Mouse (Mus musculus): ENCODE measurements around the gene Scaper. TPM values are rescaled to one million over a fixed set of nuclear protein-coding genes. Genes with fewer than 3 reads are reported as not detected.

Scaper gene
- polyA plus RNA-seq, 1 experiment from 2014 or later, result 48.9 TPM

DNA sequence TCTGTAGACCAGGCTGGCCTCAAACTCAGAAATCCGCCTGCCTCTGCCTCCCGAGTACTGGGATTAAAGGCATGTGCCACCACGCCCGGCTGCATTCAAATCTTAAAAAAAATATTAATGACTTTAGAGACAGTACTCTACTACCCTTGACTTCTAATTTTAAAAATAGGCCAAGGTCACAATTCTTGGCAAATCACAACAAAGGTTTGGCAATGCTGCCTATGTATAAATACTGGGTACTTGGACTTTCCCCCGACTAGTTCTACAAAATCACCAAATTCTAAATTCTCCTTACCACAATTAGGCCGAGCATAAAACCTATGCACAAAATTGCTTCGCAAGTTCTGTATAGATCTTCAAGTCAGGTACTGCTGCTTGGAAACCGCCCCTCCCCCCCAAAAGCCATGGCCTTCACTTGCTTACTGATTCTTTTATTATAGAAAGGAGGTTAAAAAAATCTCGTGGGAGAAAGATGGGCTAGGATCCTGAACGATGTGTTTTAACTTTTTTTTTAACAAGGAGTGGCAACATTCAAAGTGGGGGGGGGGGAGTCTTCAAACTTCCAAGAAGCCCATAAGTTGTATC, 427.2 kb downstream of the Scaper start:
- Histone ChIP-seq H3K4me3 (replicated peaks; ENCODE audit: low read depth, low read length) (peak overlapping the region; percentile 86; the same call in 1 of the 2 replicates), H3K9me3 (ENCODE audit: control insufficient read depth, low read length) (no peaks in the 10 kb centered on the region), H3K9ac (replicated peaks; ENCODE audit: low read length) (no peak overlapping the region), H3K27me3 (ENCODE audit: control insufficient read depth, insufficient read depth, low read length) (peaks cover 12% of the 10 kb centered on the region; the same call in 1 of the 2 replicates), H3K27ac (replicated peaks; ENCODE audit: low read depth, low read length) (no peak overlapping the region), H3K36me3 (ENCODE audit: control insufficient read depth, insufficient read depth, low read length) (no peaks in the 10 kb centered on the region), H3K4me1 (ENCODE audit: control insufficient read depth, insufficient read depth, low read length) (no peaks in the 10 kb centered on the region), H3K4me2 (ENCODE audit: low read length) (peak overlapping the region; percentile 95)
- 81% methylated on average over 10 of the region's 10 CpGs for whole genome bisulfite sequencing
- ATAC-seq (ENCODE audit: low FRiP score, low TSS enrichment) (no peak), DNase-seq (no peak)

DNA sequence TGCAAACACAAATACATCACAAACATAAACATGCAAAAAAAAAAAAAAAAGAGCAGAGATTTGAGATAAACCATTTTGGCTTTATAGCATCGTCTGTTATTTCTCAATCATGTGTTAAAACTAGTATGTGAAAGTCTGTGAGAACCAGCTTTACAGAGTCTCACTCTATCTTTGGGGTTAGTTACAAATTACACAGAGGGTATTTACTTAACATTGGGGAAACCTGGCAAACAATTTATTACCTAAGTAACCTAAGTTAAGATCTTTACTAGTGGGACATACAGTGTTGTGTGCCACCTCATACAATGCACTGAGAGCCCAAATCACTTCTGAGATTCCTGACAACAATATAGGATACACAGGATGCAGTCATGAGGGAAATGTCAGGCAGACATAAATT, 428.2 kb downstream of the Scaper start:
- WGBS, result 93% methylated on average over 1 of the region's 1 CpGs
- ATAC-seq (ENCODE audit: low FRiP score, low TSS enrichment) (no peak), DNase-seq (no peak)
- Histone ChIP-seq H3K27me3 (ENCODE audit: control insufficient read depth, insufficient read depth, low read length) (peaks cover 12% of the 10 kb centered on the region; the same call in 1 of the 2 replicates), H3K9me3 (ENCODE audit: control insufficient read depth, low read length) (no peaks in the 10 kb centered on the region), H3K36me3 (ENCODE audit: control insufficient read depth, insufficient read depth, low read length) (no peaks in the 10 kb centered on the region), H3K9ac (replicated peaks; ENCODE audit: low read length) (no peak overlapping the region), H3K4me1 (ENCODE audit: control insufficient read depth, insufficient read depth, low read length) (no peaks in the 10 kb centered on the region), H3K27ac (replicated peaks; ENCODE audit: low read depth, low read length) (no peak overlapping the region), H3K4me2 (ENCODE audit: low read length) (no peak overlapping the region), H3K4me3 (replicated peaks; ENCODE audit: low read depth, low read length) (no peak overlapping the region)

DNA sequence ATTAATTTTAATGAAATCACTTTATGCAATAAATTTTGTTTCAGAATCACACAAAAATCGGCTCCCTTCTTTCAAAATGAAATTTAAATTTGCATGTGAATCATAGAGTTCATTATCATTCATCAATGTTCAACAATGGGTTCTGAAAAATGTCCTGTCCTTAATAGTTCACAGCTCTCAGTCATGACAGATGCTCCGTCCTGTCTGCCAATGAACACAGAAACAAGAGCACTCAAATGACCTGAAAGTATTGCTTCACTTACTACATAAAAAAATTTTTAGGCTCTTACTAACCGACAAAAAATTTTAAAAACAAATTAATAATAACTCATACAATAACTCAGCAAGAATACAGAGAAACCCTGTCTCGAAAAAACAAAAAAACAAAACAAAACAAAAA, 429.2 kb downstream of the Scaper start:
- DNase-seq, result no peak
- no peak for ATAC-seq (ENCODE audit: low FRiP score, low TSS enrichment)
- Histone ChIP-seq H3K9ac (replicated peaks; ENCODE audit: low read length) (no peak overlapping the region), H3K27me3 (ENCODE audit: control insufficient read depth, insufficient read depth, low read length) (peaks cover 12% of the 10 kb centered on the region; the same call in 1 of the 2 replicates), H3K4me1 (ENCODE audit: control insufficient read depth, insufficient read depth, low read length) (no peaks in the 10 kb centered on the region), H3K4me2 (ENCODE audit: low read length) (no peak overlapping the region), H3K4me3 (replicated peaks; ENCODE audit: low read depth, low read length) (no peak overlapping the region), H3K27ac (replicated peaks; ENCODE audit: low read depth, low read length) (no peak overlapping the region), H3K9me3 (ENCODE audit: control insufficient read depth, low read length) (no peaks in the 10 kb centered on the region), H3K36me3 (ENCODE audit: control insufficient read depth, insufficient read depth, low read length) (no peaks in the 10 kb centered on the region)
- 70% methylated on average over 4 of the region's 4 CpGs for WGBS

DNA sequence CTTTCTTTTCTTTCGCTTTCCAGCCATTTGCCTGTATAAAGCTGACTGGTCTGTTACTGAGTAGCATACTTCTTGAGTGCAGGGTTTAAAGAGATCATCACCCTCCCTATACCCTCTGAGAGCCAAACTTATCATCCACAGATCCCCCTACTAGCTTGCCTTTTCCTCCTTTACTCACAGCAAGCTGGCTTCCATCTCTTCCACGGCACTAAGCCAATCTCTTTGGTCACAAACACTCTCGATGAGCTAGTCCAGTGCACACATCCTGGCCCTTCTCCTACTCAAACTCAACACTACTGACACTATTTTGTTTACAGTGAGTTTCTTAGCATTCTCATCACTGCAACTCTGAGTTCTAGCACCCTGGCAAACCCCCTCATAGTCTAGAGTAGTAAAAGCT, 430.0 kb downstream of the Scaper start:
- DNase-seq (no peak), ATAC-seq (ENCODE audit: low FRiP score, low TSS enrichment) (no peak)
- WGBS, result 89% methylated on average over 3 of the region's 3 CpGs

More for the DNA sequence above, 430.0 kb downstream of the Scaper start:
- H3K9me3 ChIP-seq (ENCODE audit: control insufficient read depth, low read length), result no peaks in the 10 kb centered on the region
- no peaks in the 10 kb centered on the region for H3K36me3 ChIP-seq (ENCODE audit: control insufficient read depth, insufficient read depth, low read length)
- H3K4me1 ChIP-seq (ENCODE audit: control insufficient read depth, insufficient read depth, low read length), result no peaks in the 10 kb centered on the region
- H3K4me3 ChIP-seq (replicated peaks; ENCODE audit: low read depth, low read length), result no peak overlapping the region
- no peak overlapping the region for H3K27ac ChIP-seq (replicated peaks; ENCODE audit: low read depth, low read length)
- peaks cover 6% of the 10 kb centered on the region; the same call in 1 of the 2 replicates for H3K27me3 ChIP-seq (ENCODE audit: control insufficient read depth, insufficient read depth, low read length)
- H3K4me2 ChIP-seq (ENCODE audit: low read length), result no peak overlapping the region
- no peak overlapping the region for H3K9ac ChIP-seq (replicated peaks; ENCODE audit: low read length)

Other genes starting within 250 kb of the Scaper start
- gene 4930563M21Rik, start 72.4 kb upstream of the Scaper start, polyA plus RNA-seq (2014; fragmentation: Nextera tagmentation; extraction: Ambion mirVana), result not detected in 2 replicates
- 292 and 344 TPM in 2 replicates for gene Rcn2, start 103.7 kb upstream of the Scaper start, polyA plus RNA-seq (2014; fragmentation: Nextera tagmentation; extraction: Ambion mirVana)
- 0.24 and 1.0 TPM in 2 replicates for gene Pstpip1, start 151.8 kb upstream of the Scaper start, polyA plus RNA-seq (2014; fragmentation: Nextera tagmentation; extraction: Ambion mirVana)
- gene Tspan3, start 227.4 kb upstream of the Scaper start, polyA plus RNA-seq (2014; fragmentation: Nextera tagmentation; extraction: Ambion mirVana), result 555 and 629 TPM in 2 replicates

All from midbrain, embryonic 14.5 days (tissue).